Mouse (Mus musculus): ENCODE data around the gene Cep72. TPM values are rescaled to one million over a fixed set of nuclear protein-coding genes. Genes with fewer than 3 reads are reported as not detected.

Cep72 gene
- total and polyA plus RNA-seq, 2 experiments from 2014 or later = 3.2 to 6.1 TPM

DNA sequence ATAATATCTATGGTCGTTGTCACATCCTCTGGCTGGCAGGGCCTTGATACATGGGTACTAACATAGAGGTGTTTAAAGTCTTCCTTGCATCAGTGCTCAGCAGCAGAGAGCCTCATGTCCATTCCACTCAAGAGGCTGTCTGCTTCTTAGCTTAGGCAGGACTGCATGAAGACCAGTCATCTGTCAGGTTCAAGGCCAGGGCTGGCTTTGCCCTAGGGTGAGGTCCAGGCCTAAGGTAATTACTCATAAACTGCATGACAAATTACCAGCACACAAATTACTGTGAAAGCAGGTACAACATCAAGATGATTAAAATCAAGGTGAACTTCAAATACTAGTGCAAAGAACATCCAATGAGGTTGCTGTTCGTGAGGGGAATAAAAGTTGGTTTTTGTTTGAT is 26.3 kb downstream of the Cep72 start:
- no peak for DNase-seq (ENCODE audit: low spot score)
- no peaks in the 10 kb centered on the region for H3K9me3 ChIP-seq (ENCODE audit: low read length)
- H3K9ac ChIP-seq (replicated peaks; ENCODE audit: low read length, poor library complexity, severe bottlenecking) = no peak overlapping the region
- H3K36me3 ChIP-seq (ENCODE audit: insufficient read depth, low read length) = peaks cover 24% of the 10 kb centered on the region
- no peaks in the 10 kb centered on the region for H3K4me1 ChIP-seq (ENCODE audit: insufficient read depth, low read length)
- WGBS = 92% methylated on average over 2 of the region's 2 CpGs
- H3K27me3 ChIP-seq (ENCODE audit: insufficient read depth, low read length) = no peaks in the 10 kb centered on the region
- H3K27ac ChIP-seq (ENCODE audit: low read depth, low read length) = no peak overlapping the region
- no peak overlapping the region for H3K4me2 ChIP-seq (ENCODE audit: low read depth, low read length, poor library complexity, severe bottlenecking)
- TF ChIP-seq CTCF (IDR thresholded peaks at IDR 0.05) = no peak
- no peak for ATAC-seq (ENCODE audit: low FRiP score)
- no peak overlapping the region for H3K4me3 ChIP-seq (ENCODE audit: low read depth, low read length)

DNA sequence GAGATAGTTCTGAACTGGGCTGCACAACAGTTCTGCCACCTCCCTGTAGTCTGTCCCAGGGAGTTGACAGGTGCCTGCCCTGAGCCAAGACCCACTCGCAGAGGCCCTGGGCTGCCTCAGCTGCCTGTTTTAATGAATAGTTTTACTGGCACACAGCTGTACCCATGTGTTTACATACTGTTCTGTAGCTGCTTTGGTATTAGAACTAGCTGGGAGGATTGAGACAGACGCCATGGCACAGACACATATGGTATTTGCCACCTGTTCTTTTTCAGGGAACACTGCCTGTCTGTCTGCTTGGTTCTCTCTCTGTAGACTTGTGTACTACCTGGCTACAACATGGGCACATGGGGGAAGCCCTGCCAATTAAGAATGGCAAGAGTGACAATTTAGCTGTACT is 27.3 kb downstream of the Cep72 start:
- Histone ChIP-seq H3K36me3 (ENCODE audit: insufficient read depth, low read length) (peaks cover 24% of the 10 kb centered on the region), H3K9me3 (ENCODE audit: low read length) (no peaks in the 10 kb centered on the region), H3K4me3 (ENCODE audit: low read depth, low read length) (no peak overlapping the region), H3K4me2 (ENCODE audit: low read depth, low read length, poor library complexity, severe bottlenecking) (no peak overlapping the region), H3K27ac (ENCODE audit: low read depth, low read length) (no peak overlapping the region), H3K4me1 (ENCODE audit: insufficient read depth, low read length) (no peaks in the 10 kb centered on the region), H3K27me3 (ENCODE audit: insufficient read depth, low read length) (no peaks in the 10 kb centered on the region), H3K9ac (replicated peaks; ENCODE audit: low read length, poor library complexity, severe bottlenecking) (no peak overlapping the region)
- no peak for TF ChIP-seq CTCF (IDR thresholded peaks at IDR 0.05)
- 90% methylated on average over 2 of the region's 2 CpGs for WGBS
- ATAC-seq (ENCODE audit: low FRiP score) (no peak), DNase-seq (ENCODE audit: low spot score) (no peak)

DNA sequence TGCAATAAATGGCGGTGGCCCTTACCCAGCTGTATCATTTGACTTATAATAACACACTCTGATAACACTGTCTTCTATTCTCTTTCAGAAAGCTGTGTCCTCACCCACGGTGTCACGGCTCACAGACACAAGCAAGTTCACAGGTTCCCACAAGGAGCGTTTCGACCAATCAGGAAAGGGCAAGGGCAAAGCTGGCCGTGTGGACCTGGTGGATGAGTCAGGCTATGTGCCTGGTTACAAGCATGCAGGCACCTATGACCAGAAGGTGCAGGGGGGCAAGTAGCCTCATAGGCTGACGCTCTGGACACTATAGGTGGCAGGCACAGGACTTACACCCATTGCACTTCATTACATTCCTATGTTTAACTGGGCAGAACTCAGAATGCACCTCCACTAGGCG is 31.0 kb downstream of the Cep72 start:
- 75% methylated on average over 8 of the region's 8 CpGs for WGBS
- no peak for DNase-seq (ENCODE audit: low spot score)

DNA sequence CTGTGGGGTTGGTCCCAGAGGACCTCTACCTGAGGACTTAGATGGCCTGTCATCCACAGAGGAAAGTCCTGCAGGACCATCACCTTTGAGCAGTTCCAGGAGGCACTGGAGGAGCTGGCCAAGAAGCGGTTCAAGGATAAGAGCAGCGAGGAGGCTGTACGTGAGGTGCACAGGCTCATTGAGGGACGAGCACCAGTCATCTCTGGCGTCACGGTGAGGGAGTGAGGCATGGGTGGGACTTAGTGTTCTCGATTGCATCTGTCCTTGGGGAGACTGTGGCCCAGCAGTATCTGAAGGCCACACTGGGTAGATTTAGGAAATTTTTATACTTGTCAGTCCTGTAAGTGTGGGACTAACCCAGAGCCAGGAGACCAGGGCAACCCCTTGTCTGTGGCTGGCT is 31.4 kb downstream of the Cep72 start:
- H3K27ac ChIP-seq (ENCODE audit: low read depth, low read length) = no peak overlapping the region
- no peaks in the 10 kb centered on the region for H3K27me3 ChIP-seq (ENCODE audit: insufficient read depth, low read length)
- WGBS = 91% methylated on average over 7 of the region's 7 CpGs
- DNase-seq (ENCODE audit: low spot score) (no peak), ATAC-seq (ENCODE audit: low FRiP score) (no peak)
- no peak overlapping the region for H3K4me3 ChIP-seq (ENCODE audit: low read depth, low read length)
- H3K9me3 ChIP-seq (ENCODE audit: low read length) = no peaks in the 10 kb centered on the region
- H3K9ac ChIP-seq (replicated peaks; ENCODE audit: low read length, poor library complexity, severe bottlenecking) = no peak overlapping the region
- no peak for TF ChIP-seq CTCF (IDR thresholded peaks at IDR 0.05)
- no peak overlapping the region for H3K4me2 ChIP-seq (ENCODE audit: low read depth, low read length, poor library complexity, severe bottlenecking)
- no peaks in the 10 kb centered on the region for H3K4me1 ChIP-seq (ENCODE audit: insufficient read depth, low read length)
- H3K36me3 ChIP-seq (ENCODE audit: insufficient read depth, low read length) = peaks cover 24% of the 10 kb centered on the region

More for the DNA sequence above, 31.0 kb downstream of the Cep72 start:
- no peaks in the 10 kb centered on the region for H3K27me3 ChIP-seq (ENCODE audit: insufficient read depth, low read length)
- no peak for TF ChIP-seq CTCF (IDR thresholded peaks at IDR 0.05)
- ATAC-seq (ENCODE audit: low FRiP score) = no peak
- H3K4me3 ChIP-seq (ENCODE audit: low read depth, low read length) = no peak overlapping the region
- H3K9me3 ChIP-seq (ENCODE audit: low read length) = no peaks in the 10 kb centered on the region
- H3K9ac ChIP-seq (replicated peaks; ENCODE audit: low read length, poor library complexity, severe bottlenecking) = no peak overlapping the region
- no peak overlapping the region for H3K4me2 ChIP-seq (ENCODE audit: low read depth, low read length, poor library complexity, severe bottlenecking)
- H3K36me3 ChIP-seq (ENCODE audit: insufficient read depth, low read length) = peaks cover 24% of the 10 kb centered on the region
- H3K27ac ChIP-seq (ENCODE audit: low read depth, low read length) = no peak overlapping the region
- H3K4me1 ChIP-seq (ENCODE audit: insufficient read depth, low read length) = no peaks in the 10 kb centered on the region

DNA sequence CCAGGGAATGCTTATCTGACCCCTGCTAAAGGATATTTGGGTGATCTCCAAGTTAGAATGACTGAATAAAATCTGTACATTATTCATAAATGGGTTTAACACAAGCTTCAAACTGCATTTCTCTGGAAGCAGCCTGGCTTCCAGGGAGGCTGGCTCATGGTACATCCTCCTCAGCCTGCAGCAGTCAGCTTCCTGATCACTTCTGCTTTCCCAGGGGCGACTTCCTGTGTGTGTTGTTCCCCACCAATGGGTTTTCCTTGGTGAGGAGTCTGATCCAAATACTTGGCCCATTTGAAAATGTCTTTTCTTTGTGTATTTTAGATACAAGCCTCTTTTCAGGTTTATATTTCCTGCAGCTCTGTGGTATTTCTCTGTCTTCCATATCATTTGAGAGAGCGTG is 33.1 kb downstream of the Cep72 start:
- 92% methylated on average over 2 of the region's 2 CpGs for WGBS
- H3K4me1 ChIP-seq (ENCODE audit: insufficient read depth, low read length) = no peaks in the 10 kb centered on the region
- no peak for TF ChIP-seq CTCF (IDR thresholded peaks at IDR 0.05)
- H3K36me3 ChIP-seq (ENCODE audit: insufficient read depth, low read length) = peaks cover 24% of the 10 kb centered on the region
- no peak overlapping the region for H3K27ac ChIP-seq (ENCODE audit: low read depth, low read length)
- H3K9me3 ChIP-seq (ENCODE audit: low read length) = no peaks in the 10 kb centered on the region
- H3K4me2 ChIP-seq (ENCODE audit: low read depth, low read length, poor library complexity, severe bottlenecking) = no peak overlapping the region
- DNase-seq (ENCODE audit: low spot score) = no peak
- no peak overlapping the region for H3K4me3 ChIP-seq (ENCODE audit: low read depth, low read length)
- no peak overlapping the region for H3K9ac ChIP-seq (replicated peaks; ENCODE audit: low read length, poor library complexity, severe bottlenecking)
- no peak for ATAC-seq (ENCODE audit: low FRiP score)
- H3K27me3 ChIP-seq (ENCODE audit: insufficient read depth, low read length) = no peaks in the 10 kb centered on the region

DNA sequence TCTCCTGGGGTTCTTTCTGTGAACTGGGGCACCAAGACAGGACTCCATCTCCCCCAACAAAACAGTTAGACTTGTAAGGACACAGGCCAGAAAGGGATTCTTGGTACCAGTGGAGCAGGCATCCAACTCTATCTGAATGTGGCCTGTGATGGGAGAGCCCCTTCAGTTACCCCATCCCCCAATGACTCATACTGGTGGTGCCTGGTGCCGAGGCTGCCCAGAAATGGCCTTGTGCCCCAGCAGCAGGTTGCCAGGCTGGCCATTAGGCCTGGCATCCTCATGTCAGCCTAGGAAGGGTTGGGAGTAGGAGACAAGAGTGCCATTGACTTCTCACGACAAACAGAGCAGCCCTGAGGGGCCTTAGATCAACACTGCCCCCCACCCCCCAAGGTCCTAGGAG is 34.0 kb downstream of the Cep72 start:
- no peak overlapping the region for H3K9ac ChIP-seq (replicated peaks; ENCODE audit: low read length, poor library complexity, severe bottlenecking)
- whole genome bisulfite sequencing = 79% methylated on average over 2 of the region's 2 CpGs
- no peak overlapping the region for H3K4me2 ChIP-seq (ENCODE audit: low read depth, low read length, poor library complexity, severe bottlenecking)
- TF ChIP-seq CTCF (IDR thresholded peaks at IDR 0.05) = no peak
- H3K9me3 ChIP-seq (ENCODE audit: low read length) = no peaks in the 10 kb centered on the region
- no peaks in the 10 kb centered on the region for H3K4me1 ChIP-seq (ENCODE audit: insufficient read depth, low read length)
- peaks cover 21% of the 10 kb centered on the region for H3K36me3 ChIP-seq (ENCODE audit: insufficient read depth, low read length)
- H3K27me3 ChIP-seq (ENCODE audit: insufficient read depth, low read length) = no peaks in the 10 kb centered on the region
- H3K27ac ChIP-seq (ENCODE audit: low read depth, low read length) = no peak overlapping the region
- H3K4me3 ChIP-seq (ENCODE audit: low read depth, low read length) = no peak overlapping the region
- no peak for ATAC-seq (ENCODE audit: low FRiP score)
- DNase-seq (ENCODE audit: low spot score) = no peak

All from midbrain, postnatal 0 days (tissue).